Mouse (Mus musculus) mature B cell (primary cell): ENCODE measurements around the gene Pbx4.

Source experiments
- in situ Hi-C: fragments of 300-500 bp; cut with MboI; formaldehyde crosslinking; loops from 2 replicates; pipeline ENCODE4 v1.14.3; 2019

Gene Pbx4

GRCm38 (mm10) chr8:69900895-69901451, 68.7 kb downstream of the Pbx4 start:
- in situ Hi-C loops: no loop called here

GRCm38 (mm10) chr8:69901484-69902162, 69.3 kb downstream of the Pbx4 start:
- in situ Hi-C loops: no loop called here

GRCm38 (mm10) chr8:69902163-69903062, 70.1 kb downstream of the Pbx4 start, which contains the start of the genes Tssk6, Ndufa13 and Yjefn3:
Gene Tssk6 (plus strand): TSS chr8:69902184.
Gene Ndufa13 (minus strand): TSS chr8:69902558.
Gene Yjefn3 (minus strand): TSS chr8:69902712.
- in situ Hi-C loops: no loop called here

- in situ Hi-C loops: no loop called here
Observed at GRCm38 (mm10) chr8:69903063-69903542, 70.8 kb downstream of the Pbx4 start.

- in situ Hi-C loops: no loop called here
Observed at GRCm38 (mm10) chr8:69904096-69904495, 71.8 kb downstream of the Pbx4 start.

GRCm38 (mm10) chr8:69906260-69906659, 74.0 kb downstream of the Pbx4 start:
- in situ Hi-C loops: no loop called here

- in situ Hi-C loops: no loop called here
Observed at GRCm38 (mm10) chr8:69907106-69907505, 74.8 kb downstream of the Pbx4 start.

- in situ Hi-C loops: no loop called here
Observed at GRCm38 (mm10) chr8:69911917-69912316, 79.6 kb downstream of the Pbx4 start.

- in situ Hi-C loops: no loop called here
Observed at GRCm38 (mm10) chr8:69912478-69913074, 80.3 kb downstream of the Pbx4 start.

GRCm38 (mm10) chr8:69914526-69914925, 82.2 kb downstream of the Pbx4 start:
- in situ Hi-C loops: no loop called here

- in situ Hi-C loops: no loop called here
Observed at GRCm38 (mm10) chr8:69915748-69916147, 83.5 kb downstream of the Pbx4 start.

GRCm38 (mm10) chr8:69918506-69918905, 86.2 kb downstream of the Pbx4 start:
- in situ Hi-C loops: no loop called here

- in situ Hi-C loops: no loop called here
Observed at GRCm38 (mm10) chr8:69919010-69919409, 86.7 kb downstream of the Pbx4 start.

- in situ Hi-C loops: loop anchor here (10.0 kb wide), 1 partner anchor 245 kb away; no protein-coding TSS in a partner anchor
Observed at GRCm38 (mm10) chr8:69919876-69920662, 87.8 kb downstream of the Pbx4 start.

GRCm38 (mm10) chr8:69921141-69921540, 88.8 kb downstream of the Pbx4 start:
- in situ Hi-C loops: loop anchor here (10.0 kb wide), 1 partner anchor 244 kb away; no protein-coding TSS in a partner anchor
